Mouse (Mus musculus) frontal cortex, postnatal 14 days (tissue): ENCODE results near the gene Fam19a4.
"Not testable (repeated sequence)": the region's sequence is repeated elsewhere in the genome, so short reads cannot be mapped to it uniquely, and the experiment has no call there.

Experiments used
- DNase-seq, 2 experiments: peaks; one replicate each; pipeline ENCODE4 v3.0.0; 2022; ENCODE audit warnings: low spot score in 2 of 2

The Fam19a4 gene

DNA sequence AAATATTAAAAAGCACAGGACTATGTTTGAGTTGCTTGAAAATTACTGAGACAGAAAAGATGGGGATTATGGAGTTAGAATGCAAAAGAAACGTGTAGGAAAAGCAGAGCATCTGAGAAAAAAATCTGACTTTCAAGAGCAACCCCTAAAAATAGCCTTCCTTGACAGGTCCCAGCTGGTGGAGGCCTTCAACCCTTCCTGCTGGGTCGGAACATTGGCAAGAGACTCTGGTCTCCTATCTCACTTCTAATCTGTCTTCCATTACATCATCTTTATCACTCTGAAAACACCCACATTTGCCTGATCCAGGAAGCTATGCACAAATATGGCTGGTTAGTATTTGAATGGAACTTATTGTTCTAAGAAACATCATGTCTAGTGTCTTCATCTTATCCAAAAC is 115.4 kb downstream of the Fam19a4 start:
- DNase-seq, result no peak

DNA sequence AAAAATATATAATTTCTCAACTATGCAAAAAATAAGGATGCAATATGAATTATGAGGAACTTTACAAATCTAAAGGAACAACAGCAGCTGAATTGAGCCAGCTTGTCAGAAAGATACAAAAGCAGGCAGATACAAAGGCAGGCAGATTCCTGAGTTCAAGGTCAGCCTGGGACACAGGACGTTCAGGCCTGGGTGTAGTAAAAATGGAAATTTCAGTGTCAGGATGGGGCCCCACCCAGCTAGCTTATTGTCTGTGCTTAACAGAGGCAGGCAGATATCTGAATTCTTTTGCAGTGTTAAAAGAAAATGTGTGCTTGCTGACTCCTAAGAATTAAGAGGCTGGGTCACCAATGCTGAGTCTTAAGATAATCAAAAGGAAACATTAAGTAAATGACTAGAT is 124.4 kb downstream of the Fam19a4 start:
- no peak for DNase-seq

DNA sequence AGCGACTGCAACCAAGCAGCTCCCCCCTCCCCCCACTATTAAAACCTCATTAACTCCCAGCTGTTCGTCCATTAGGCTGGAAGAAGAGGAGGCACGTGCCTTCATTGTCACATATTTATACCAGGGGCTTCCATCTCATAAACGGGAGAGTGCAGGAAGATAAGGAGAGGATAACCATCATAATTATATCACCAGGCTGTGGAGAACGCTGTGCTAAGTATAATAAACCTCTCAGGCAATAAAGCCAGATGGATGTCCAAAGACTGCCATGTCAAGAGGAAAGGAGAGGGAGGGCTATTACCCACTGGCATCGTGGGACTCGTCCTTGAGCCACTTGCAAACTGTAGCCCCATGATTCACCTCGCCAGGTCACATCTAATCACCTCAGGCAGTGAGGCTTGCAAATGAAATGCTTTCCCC is 151.1 kb downstream of the Fam19a4 start:
- no peak for DNase-seq

- DNase-seq, result not testable (repeated sequence)
Measured at GRCm38 (mm10) chr6:96877105-96877504, 183.1 kb downstream of the Fam19a4 start.

- not testable (repeated sequence) for DNase-seq
Measured at GRCm38 (mm10) chr6:96876651-96877050, 183.6 kb downstream of the Fam19a4 start.

GRCm38 (mm10) chr6:96853065-96853464 is 207.1 kb downstream of the Fam19a4 start:
- no peak for DNase-seq

DNA sequence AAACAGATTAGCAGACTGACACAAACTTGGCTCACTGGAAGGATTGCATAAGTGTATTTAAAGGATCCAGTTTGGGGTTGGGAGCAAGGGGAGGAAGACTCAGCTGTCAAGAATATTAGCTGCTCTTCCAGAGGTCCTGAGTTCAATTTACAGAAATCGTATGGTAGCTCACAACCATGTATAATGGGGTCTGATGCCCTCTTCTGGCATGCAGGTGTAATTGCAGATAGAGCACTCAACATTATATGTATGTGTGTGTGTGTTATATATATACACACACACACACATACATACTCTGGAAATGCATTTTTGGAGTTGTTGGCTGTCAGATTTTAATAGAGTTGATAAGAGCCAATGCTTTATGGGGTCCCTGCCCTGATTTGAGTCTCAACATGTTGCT is 216.3 kb downstream of the Fam19a4 start:
- DNase-seq, result no peak

DNA sequence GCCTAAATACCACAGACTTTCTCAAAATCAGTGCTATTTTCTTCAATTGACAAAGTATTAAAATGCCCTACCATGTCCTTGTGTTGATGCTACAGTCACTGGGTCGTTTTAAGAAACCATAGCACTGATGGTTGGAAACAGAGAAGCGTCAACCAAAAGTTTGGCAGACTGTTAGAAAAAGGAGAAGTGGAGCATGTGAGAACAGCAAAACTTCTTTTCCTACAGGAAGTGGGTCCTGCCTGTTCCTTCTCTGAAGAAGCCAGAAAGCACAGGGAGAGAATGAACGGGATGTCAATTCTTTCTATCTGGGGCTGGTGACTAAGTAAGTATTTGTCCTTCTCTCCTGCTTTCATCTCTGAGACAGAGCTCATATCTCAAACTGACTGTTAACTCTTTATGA is 219.6 kb downstream of the Fam19a4 start:
- no peak for DNase-seq

DNA sequence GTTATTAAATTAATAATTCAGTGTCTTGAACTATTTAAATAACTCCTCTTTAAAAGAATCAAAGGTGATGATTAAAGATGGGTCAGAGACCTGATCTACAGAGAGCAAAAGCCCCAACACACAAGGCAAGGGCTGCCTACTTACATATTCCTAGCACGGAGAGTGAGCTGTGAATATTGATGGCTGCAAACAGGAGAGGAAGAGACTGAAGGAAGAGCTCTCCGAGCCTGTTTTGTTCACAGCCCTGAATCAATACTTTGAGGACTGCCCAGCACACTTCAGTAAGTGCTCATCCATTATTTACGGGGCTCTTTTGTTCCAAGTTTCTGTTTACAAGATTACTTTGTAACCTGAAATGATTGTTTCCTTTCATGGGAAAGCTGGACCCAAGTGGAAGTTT is 233.6 kb downstream of the Fam19a4 start:
- DNase-seq, result no peak

DNA sequence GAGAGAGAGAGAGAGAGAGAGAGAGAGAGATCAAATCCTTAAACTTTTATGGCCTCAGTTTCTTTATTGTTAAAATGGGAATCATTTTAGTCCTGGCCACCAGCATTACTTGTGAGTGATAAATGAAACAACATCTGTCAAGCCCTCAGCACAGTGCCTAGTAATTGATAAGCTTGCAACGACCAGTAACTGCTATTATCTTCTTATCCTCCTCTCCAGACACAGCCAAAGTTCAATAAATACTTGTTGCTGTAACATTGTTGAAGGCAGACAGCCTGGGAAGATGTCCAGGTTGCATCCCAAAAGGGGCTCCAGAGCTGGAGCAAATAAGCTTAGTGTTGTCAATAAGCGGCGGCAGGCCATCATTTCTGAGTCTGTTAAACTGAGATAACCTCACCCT is 257.2 kb downstream of the Fam19a4 start:
- no peak for DNase-seq

- no peak for DNase-seq
Measured at GRCm38 (mm10) chr6:96798746-96799145, 261.5 kb downstream of the Fam19a4 start.

- no peak for DNase-seq
Measured at GRCm38 (mm10) chr6:96797451-96797850, 262.8 kb downstream of the Fam19a4 start.
